Mouse (Mus musculus) megakaryocyte, embryonic 14.5 days (primary cell): ENCODE data around the gene Nr6a1. TPM values are rescaled to one million over a fixed set of nuclear protein-coding genes. Genes with fewer than 3 reads are reported as not detected.

Experiments used
- H3K27me3 ChIP-seq: replicated peaks from 2 replicates; pipeline ENCODE3; 2012; ENCODE audit warnings: inconsistent platforms
- H3K36me3 ChIP-seq: replicated peaks from 2 replicates; pipeline ENCODE3; 2012; ENCODE audit warnings: low read length, inconsistent platforms, mixed read lengths
- H3K4me1 ChIP-seq: 2 replicates; pipeline ENCODE4 v1.6.1; 2012; ENCODE audit warnings: inconsistent platforms
- H3K4me3 ChIP-seq: replicated peaks from 2 replicates; pipeline ENCODE3; 2012; ENCODE audit warnings: moderate library complexity, mild to moderate bottlenecking, inconsistent platforms
- H3K9me3 ChIP-seq: 2 replicates; pipeline ENCODE4 v1.6.1; 2012; ENCODE audit warnings: inconsistent platforms
- FLI1 ChIP-seq: IDR thresholded peaks from 2 replicates; pipeline ENCODE4 v1.6.1; 2012; ENCODE audit warnings: low read length, inconsistent platforms, mixed read lengths
- GATA1 ChIP-seq: IDR thresholded peaks from 3 replicates; pipeline ENCODE4 v1.6.1; 2012; ENCODE audit warnings: mixed read lengths, low read length, inconsistent platforms, borderline replicate concordance
- polyA plus RNA-seq: library from polyadenylated mRNA; stranded (reverse); fragments of >175 nt; gene quantifications from 2 replicates; pipeline ENCODE4 v1.2.3, GENCODE M21; 2012; ENCODE audit warnings: low replicate concordance; ENCODE audit not compliant: insufficient read depth

The Nr6a1 gene
- polyA plus RNA-seq, 1 experiment: 0.25 TPM

- H3K36me3 ChIP-seq: no peaks in the 10 kb centered on the region
- H3K27me3 ChIP-seq: peaks cover 18% of the 10 kb centered on the region
- H3K4me3 ChIP-seq: peak overlapping the region; percentile 3
- TF ChIP-seq GATA1: no peak
- no peak for TF ChIP-seq FLI1
- H3K9me3 ChIP-seq: peaks cover 6% of the 10 kb centered on the region; the same call in 1 of the 2 replicates
- peaks cover 16% of the 10 kb centered on the region for H3K4me1 ChIP-seq
These were observed 28.6 kb upstream of the Nr6a1 start for GRCm38 (mm10) chr2:38956062-38956461.

GRCm38 (mm10) chr2:38953152-38953883 is 25.8 kb upstream of the Nr6a1 start:
- Histone ChIP-seq H3K9me3 (peaks cover 6% of the 10 kb centered on the region; the same call in 1 of the 2 replicates), H3K4me1 (peaks cover 33% of the 10 kb centered on the region), H3K27me3 (peaks cover 9% of the 10 kb centered on the region), H3K4me3 (no peak overlapping the region), H3K36me3 (no peaks in the 10 kb centered on the region)
- TF ChIP-seq GATA1 (no peak), FLI1 (no peak)

GRCm38 (mm10) chr2:38950281-38950719 is 22.8 kb upstream of the Nr6a1 start:
- peaks cover 9% of the 10 kb centered on the region for H3K27me3 ChIP-seq
- H3K4me3 ChIP-seq: no peak overlapping the region
- H3K36me3 ChIP-seq: no peaks in the 10 kb centered on the region
- TF ChIP-seq GATA1 (no peak), FLI1 (no peak)
- no peaks in the 10 kb centered on the region for H3K9me3 ChIP-seq
- H3K4me1 ChIP-seq: peaks cover 27% of the 10 kb centered on the region

GRCm38 (mm10) chr2:38947566-38947965 is 20.1 kb upstream of the Nr6a1 start:
- Histone ChIP-seq H3K36me3 (no peaks in the 10 kb centered on the region), H3K9me3 (no peaks in the 10 kb centered on the region), H3K4me1 (peaks cover 30% of the 10 kb centered on the region), H3K27me3 (peaks cover 6% of the 10 kb centered on the region), H3K4me3 (peak overlapping the region; percentile 7)
- TF ChIP-seq FLI1 (no peak), GATA1 (no peak)

- TF ChIP-seq GATA1 (no peak), FLI1 (no peak)
- Histone ChIP-seq H3K4me3 (no peak overlapping the region), H3K27me3 (peaks cover 3% of the 10 kb centered on the region), H3K36me3 (no peaks in the 10 kb centered on the region), H3K4me1 (peaks cover 21% of the 10 kb centered on the region), H3K9me3 (no peaks in the 10 kb centered on the region)
These were observed 17.1 kb upstream of the Nr6a1 start for GRCm38 (mm10) chr2:38944460-38945161.

- peaks cover 3% of the 10 kb centered on the region for H3K27me3 ChIP-seq
- H3K4me1 ChIP-seq: peaks cover 16% of the 10 kb centered on the region
- H3K9me3 ChIP-seq: peaks cover 3% of the 10 kb centered on the region; the same call in 1 of the 2 replicates
- no peak overlapping the region for H3K4me3 ChIP-seq
- no peaks in the 10 kb centered on the region for H3K36me3 ChIP-seq
- TF ChIP-seq GATA1 (no peak), FLI1 (no peak)
These were observed 16.5 kb upstream of the Nr6a1 start for GRCm38 (mm10) chr2:38943977-38944376.

- Histone ChIP-seq H3K9me3 (peaks cover 5% of the 10 kb centered on the region; the same call in 1 of the 2 replicates), H3K4me1 (peaks cover 13% of the 10 kb centered on the region), H3K27me3 (peaks cover 3% of the 10 kb centered on the region), H3K36me3 (no peaks in the 10 kb centered on the region), H3K4me3 (no peak overlapping the region)
- TF ChIP-seq FLI1 (no peak), GATA1 (no peak)
These were observed 15.7 kb upstream of the Nr6a1 start for GRCm38 (mm10) chr2:38943161-38943560.

- peaks cover 14% of the 10 kb centered on the region for H3K27me3 ChIP-seq
- H3K36me3 ChIP-seq: no peaks in the 10 kb centered on the region
- peaks cover 3% of the 10 kb centered on the region; the same call in 1 of the 2 replicates for H3K4me1 ChIP-seq
- TF ChIP-seq GATA1: no peak
- no peak for TF ChIP-seq FLI1
- H3K9me3 ChIP-seq: peaks cover 5% of the 10 kb centered on the region; the same call in 1 of the 2 replicates
- H3K4me3 ChIP-seq: no peak overlapping the region
These were observed 14.4 kb upstream of the Nr6a1 start for GRCm38 (mm10) chr2:38941898-38942297.

GRCm38 (mm10) chr2:38941426-38941825 is 13.9 kb upstream of the Nr6a1 start:
- H3K4me1 ChIP-seq: peaks cover 3% of the 10 kb centered on the region; the same call in 1 of the 2 replicates
- no peak for TF ChIP-seq FLI1
- no peak for TF ChIP-seq GATA1
- peaks cover 5% of the 10 kb centered on the region; the same call in 1 of the 2 replicates for H3K9me3 ChIP-seq
- H3K27me3 ChIP-seq: peaks cover 17% of the 10 kb centered on the region
- no peak overlapping the region for H3K4me3 ChIP-seq
- no peaks in the 10 kb centered on the region for H3K36me3 ChIP-seq

GRCm38 (mm10) chr2:38939047-38939446 is 11.6 kb upstream of the Nr6a1 start:
- peaks cover 5% of the 10 kb centered on the region; the same call in 1 of the 2 replicates for H3K9me3 ChIP-seq
- no peaks in the 10 kb centered on the region for H3K36me3 ChIP-seq
- no peak overlapping the region for H3K4me3 ChIP-seq
- TF ChIP-seq GATA1 (no peak), FLI1 (no peak)
- H3K4me1 ChIP-seq: no peaks in the 10 kb centered on the region
- peaks cover 30% of the 10 kb centered on the region for H3K27me3 ChIP-seq
